ENCODE assay signal across 13 mouse cellular contexts in the genomic region with DNA sequence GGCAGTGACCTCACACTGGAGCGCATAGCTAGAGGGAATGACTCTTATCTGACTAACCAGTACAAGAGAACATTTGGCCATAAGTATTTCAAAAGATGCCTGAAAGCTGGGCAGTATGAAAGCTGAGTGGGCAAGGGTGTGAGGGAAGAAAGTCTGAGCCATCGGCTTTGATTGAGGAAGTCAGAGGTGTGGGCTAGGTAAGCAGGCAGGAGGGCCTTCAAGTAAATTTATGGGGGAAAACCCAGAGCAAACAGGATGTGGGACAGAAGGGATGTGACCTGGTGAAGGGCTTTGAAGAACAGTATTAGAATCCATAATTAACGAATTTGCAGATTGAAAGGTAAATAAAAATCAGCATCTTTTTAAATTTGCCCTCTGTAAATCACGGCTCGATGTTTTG.
"Had no signal": no experiment of that assay in that cellular context is flagged by ENCODE, and none has a peak within 500 bp of the region (broad histone marks: within the 10 kb centered on the region; RNA-seq: fewer than 3 reads in every experiment).

No protein-coding gene starts in this region.

- DNase-seq: lung, adult 2 months; lung, postnatal 14 days; lung, postnatal 36 days; midbrain, embryonic 14.5 days; retina, postnatal 1 day; right cerebral cortex, adult 18-20 months; right cerebral cortex, postnatal 25 days; right cerebral cortex, postnatal 4 days; thymus, adult 18-20 months; thymus, postnatal 14 days; thymus, postnatal 36 days had no signal

- ATAC-seq: lung, postnatal 0 days; midbrain, embryonic 16.5 days had no signal
